Mouse (Mus musculus): Measurements from ENCODE around the gene Tnfrsf25.

Gene Tnfrsf25

GRCm38 (mm10) chr4:152140441-152140840 is 24.7 kb downstream of the Tnfrsf25 start:
- DNase-seq (ENCODE audit: low spot score in 2 of 2), result no peak

DNA sequence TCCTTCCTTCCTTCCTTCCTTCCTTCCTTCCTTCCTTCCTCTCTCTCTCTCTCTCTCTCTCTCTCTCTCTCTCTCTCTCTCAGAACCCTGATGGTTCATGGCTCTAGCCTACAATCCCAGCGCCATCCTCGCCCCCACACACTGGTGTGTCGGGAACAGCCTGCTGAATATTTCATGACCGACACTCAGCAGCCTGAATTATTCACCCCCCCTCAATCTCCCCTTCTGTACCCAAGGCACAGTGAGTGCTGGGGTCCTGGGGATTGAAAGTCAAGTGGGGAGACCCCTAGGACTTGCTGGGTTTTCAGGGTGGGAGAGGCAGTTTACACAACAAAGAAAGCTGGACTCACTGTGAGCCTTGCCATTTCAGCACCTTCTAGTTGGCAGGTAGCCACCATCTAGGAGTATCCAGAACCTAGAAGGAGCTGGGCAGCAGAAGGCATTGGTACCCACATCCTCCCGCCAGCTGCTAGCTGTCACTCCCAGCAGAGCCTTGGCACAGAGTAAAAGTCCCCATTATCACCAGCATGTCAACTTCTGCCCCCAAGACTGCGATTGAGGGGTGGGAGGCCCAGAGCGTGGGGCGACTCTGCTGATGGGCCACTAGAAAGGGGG is 25.9 kb downstream of the Tnfrsf25 start:
- DNase-seq (ENCODE audit: low spot score in 2 of 2), result no peak

DNA sequence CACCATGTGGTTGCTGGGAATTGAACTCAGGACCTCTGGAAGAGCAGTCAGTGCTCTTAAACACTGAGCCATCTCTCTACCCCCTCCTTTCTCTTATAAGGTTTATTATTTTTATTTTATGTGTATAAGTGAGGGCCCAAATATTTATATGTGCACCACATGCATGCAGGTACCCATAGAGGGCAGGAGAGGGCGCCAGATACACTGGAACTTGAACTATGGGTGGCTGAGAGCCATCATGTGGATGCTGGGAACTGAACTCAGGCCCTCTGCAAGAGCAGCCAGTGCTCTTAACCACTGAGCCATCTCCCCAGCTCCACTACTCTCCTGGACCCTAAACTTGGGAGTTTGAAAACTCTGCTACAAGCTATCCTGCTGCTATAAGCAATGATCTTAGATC is 27.9 kb downstream of the Tnfrsf25 start:
- no peak for DNase-seq (ENCODE audit: low spot score in 2 of 2)

DNA sequence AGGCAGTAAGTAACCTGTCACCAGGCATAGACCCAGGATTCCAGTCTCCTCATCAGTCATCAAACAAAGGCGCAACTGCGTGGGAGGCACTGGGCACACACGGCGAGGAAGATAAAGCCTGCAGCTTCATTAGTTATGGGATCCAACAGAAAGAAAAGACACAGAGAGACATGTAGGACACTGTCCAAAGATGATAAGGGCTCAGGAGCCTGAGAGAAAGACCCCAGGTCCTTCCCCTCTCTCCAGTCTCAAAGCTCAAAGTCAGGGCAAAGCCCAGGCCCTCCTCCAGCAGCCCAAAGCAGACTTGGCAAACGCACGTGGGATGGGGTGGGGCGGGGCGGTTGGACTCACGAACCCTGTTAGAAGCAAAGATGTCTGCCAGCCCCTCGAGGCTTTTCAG is 29.7 kb downstream of the Tnfrsf25 start:
- DNase-seq (ENCODE audit: low spot score in 2 of 2), result no peak

DNA sequence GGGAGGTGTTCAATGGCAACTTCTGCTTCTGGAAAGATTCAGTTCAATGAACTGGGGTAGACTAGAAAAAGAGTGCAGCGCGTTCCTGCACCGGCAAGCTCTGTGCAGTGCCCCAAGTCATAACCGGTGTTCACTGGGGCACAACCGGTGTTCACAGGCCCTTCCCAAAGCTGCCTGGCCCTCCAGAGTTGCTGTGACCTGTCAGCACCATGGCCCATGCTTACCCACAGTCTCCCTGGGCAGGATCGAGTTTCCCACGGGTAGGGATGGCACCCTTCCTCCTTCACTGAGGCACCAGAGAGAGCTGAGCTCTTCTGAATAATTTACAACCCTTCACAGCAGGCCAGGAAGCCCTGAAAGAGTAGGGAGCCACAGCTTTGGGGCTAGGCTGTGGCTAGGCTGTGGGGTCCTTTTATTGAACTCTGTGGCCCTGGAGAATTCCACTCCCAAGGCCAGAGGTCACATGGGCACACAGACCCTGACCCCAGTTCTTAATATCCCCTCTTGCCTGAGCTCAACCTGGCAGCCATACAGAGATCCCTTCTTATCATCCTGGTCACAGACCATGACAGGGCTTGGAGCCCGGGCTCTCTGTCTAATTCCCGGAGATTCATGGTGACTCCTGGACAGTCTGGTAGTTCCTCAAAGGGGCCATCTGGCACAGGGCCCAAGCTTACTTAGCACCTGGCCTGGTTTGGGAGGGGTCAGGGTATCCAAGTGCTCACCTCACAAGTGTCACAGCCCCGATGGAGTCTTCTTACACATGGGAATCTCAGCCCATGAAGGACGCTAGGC is 30.5 kb downstream of the Tnfrsf25 start:
- DNase-seq (ENCODE audit: low spot score in 2 of 2), result no peak

DNA sequence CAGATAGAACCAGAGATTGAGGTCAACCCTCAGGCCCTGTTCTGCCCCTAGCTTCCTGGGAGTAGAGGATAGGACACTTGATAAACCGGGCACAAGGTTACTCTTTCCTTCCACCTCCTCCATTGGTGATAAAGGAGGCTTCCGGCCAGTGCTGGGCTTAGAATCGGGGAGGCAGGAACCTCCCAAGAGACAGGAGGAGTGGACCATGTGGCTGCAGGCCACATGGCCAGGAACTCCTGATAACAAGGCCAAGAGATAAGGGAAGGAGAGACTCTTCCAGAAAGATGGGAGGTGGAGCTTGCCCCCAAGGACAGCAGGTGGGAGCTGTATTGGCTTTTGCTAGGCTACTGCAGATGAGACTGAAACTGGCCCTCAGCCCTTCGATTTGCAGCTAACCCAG is 34.8 kb downstream of the Tnfrsf25 start:
- DNase-seq (ENCODE audit: low spot score in 2 of 2), result no peak

DNA sequence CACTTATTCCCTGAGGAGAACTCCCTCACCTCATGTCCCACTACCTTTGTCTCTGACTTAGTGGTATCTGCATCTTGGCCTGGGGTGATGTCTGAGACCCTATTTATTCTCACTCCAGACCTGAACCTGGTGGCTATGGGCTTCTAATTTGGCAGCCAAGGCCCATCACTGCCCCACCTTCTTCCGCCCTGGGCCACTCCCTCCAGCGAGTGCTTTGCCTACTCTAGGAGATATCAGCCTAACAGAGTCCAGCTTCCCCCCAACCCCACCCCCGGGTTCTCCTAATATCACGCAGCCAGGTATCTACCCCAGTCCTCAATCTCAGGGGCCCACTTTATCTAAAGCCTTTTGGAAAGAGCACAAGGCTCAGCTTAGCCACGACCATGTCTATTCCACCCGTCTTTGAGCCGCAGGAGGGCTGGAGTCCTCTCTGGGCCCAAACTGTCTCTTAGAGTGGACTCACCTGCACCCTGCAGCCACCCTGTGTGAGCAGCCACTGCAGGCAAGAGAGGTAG is 35.8 kb downstream of the Tnfrsf25 start:
- DNase-seq (ENCODE audit: low spot score in 2 of 2), result no peak

GRCm38 (mm10) chr4:152151966-152152544 is 36.3 kb downstream of the Tnfrsf25 start, which contains the start of gene Espn:
TSS of gene Espn (minus strand) at chr4:152152371.
- no peak for DNase-seq (ENCODE audit: low spot score in 2 of 2)

- peak in 1 of 2 experiments; percentile 64 for DNase-seq (ENCODE audit: low spot score in 2 of 2)
Measured at GRCm38 (mm10) chr4:152153771-152154177, 38.0 kb downstream of the Tnfrsf25 start.

DNA sequence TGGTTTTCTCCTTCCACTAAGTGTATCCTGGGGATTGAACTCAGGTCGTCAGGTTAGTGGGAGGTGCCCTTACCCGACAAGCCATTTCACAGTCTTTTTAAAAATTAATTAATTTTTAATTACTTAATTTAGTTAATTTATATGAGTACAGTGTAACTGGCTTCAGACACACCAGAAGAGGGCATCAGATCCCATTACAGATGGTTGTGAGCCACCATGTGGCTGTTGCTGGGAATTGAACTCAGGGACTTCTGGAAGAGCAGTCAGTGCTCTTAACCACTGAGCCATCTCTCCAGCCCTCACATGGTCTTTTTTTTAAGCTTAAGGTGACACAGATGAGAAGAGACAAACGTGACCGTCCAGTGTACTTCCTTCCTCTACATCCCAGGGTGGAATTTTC is 39.3 kb downstream of the Tnfrsf25 start:
- no peak for DNase-seq (ENCODE audit: low spot score in 2 of 2)

GRCm38 (mm10) chr4:152157779-152158584 is 42.2 kb downstream of the Tnfrsf25 start:
- DNase-seq (ENCODE audit: low spot score in 2 of 2), result no peak

DNA sequence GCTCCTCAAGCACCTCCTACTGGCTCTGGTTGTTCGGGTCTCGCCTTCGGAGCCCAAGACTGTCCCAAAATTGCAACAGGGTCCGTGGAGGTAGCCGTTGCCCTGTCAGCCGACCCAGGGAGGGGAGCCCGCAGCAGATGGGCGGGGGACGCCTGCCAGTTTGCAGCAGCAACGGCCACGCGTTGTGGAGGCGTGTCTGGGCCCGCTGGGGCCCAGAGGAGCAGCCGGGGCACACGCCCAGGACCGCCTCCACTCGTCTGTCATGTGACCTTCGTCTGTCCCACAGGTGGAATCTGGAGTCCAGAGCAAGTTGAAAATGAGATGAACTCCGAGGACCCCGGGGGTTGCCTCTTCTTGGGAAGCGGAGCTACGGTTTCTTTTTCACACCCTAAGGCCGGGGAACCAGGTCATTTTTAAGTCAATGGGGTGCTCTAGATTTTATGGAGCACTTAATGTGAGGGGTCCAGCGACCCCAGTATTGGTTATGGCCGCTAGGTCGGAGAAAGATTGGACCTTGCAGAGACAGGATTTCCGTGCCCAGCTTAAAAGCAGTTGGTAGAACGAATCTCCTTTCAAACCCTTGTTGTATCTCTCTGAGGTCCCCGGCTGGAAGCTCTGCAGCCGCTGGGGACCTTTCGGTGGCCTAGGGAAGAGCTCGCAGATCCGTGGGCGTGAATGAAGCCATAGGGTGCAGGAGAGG is 43.0 kb downstream of the Tnfrsf25 start, which contains the start of gene Hes2:
Gene Hes2 (plus strand): TSS at position 283 of the 700 bp plus-strand sequence.
- DNase-seq (ENCODE audit: low spot score in 2 of 2), result no peak

DNA sequence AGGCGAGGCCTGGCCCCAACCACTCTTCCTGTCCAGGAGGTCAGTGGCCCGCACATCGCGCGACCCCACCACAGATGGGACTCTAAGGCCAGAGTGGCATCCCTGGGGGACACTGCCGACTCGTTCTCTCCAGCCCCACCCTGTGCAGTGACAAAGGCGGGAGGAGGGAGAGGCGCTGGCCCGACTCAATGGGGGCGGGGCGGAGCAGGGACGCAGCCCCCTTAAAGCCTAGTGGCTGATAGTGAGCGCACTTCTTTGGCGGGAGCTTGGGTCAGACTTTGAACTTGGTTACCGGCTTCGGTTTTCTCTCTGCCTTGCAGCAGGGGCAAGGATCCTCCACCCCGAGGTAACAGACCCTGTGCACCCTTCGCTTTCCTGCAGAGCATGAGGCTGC is 43.5 kb downstream of the Tnfrsf25 start:
- DNase-seq (ENCODE audit: low spot score in 2 of 2), result no peak

DNA sequence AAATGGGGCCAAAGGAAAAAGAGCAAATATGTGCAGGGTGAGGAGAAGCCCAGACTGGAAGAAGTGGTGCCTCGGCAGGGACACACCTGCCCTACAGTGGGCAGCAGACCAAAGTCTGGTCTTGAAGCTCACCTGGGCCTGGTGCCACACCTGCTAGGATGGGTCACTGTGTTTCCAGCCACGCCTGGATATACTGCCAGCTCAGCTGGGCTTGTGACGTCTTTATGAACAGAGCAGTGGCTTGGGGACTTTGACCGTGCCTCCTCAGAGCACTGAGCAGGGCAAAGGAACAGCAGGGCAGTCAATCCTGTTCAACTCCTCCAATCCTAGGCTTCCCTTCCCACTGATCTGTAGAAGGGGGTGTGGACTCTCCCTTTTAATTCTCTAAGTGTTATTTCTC is 45.0 kb downstream of the Tnfrsf25 start:
- DNase-seq (ENCODE audit: low spot score in 2 of 2), result no peak

DNA sequence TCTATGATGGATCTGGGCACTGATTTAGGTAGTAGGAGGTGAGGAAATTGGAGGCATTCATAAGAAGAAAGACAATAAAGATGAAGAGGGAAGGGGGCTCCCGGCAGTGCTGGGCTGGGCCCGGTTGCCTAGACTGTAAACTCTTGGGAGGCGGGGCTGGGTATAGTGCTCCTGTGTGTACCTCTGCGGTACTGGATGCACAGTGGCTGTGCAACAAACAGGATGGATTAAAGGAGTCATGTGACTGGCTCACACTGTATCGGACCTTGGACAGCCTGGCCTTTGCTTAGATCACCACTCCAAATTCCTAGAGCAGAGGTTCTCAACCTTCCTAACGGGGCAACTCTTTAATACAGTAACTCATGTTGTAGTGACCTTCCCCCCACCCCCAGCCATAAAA is 45.9 kb downstream of the Tnfrsf25 start:
- no peak for DNase-seq (ENCODE audit: low spot score in 2 of 2)

DNA sequence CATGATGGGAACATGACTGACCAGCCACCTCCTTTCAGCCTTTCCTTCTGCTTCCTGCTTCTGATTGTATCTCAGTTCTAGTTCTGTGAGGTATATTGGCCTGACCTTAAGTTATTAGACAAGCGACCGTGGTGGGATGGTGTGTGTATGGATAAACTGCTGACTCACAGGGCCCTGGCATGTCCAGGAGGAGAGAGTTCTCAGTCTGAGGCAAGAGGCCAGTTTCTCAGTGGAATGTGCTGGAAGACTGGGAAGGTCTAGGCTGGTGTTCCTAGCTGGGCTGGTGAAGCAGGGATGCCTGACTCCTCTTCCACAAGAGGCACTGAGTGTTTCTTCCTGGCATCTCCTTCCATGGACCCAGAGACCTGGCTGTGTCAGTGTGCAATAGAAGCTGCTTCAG is 47.0 kb downstream of the Tnfrsf25 start:
- DNase-seq (ENCODE audit: low spot score in 2 of 2), result no peak

DNA sequence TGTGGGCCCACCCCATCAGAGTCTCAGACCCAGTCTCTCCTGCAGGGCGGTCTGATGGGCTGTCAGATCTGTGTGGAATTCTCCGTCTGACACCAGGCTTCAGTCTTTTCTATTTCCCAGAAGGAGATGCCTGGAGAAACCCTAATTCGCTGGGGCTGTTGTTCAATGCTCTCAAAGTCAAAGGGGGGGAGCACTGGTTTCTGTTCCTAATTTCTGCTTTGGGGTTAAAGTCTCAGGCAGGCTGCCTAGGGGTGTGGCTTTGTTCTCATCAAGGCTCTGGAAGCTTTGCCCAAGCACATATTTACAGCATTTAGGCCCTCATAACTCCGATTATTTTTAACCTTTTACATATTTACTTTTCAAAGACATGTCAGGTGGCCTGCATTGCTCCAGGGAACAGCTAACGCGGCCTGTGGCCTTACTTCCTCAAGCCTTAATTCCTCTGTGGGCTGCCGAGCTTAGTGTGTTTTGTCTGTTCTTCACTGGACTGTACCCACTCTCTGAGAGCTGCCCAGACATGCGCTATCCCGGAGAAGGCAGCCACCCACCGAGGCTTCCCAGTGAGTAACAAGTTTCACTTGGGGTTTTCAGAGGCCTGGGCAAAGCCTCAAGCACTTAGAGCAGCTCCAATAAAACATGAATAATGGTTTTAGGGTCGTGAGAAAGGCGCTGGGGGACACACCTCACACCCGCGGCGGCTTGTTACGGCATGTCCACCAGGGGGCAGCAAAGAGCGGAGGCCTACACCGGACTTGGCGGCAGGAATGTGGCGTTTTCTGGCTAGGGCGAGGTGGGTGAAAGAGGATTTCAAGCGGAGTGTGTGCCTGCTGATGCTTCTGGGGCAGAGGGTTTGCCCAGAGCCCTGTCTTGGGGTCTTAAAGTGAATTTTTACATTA is 49.5 kb downstream of the Tnfrsf25 start:
- no peak for DNase-seq (ENCODE audit: low spot score in 2 of 2)

DNA sequence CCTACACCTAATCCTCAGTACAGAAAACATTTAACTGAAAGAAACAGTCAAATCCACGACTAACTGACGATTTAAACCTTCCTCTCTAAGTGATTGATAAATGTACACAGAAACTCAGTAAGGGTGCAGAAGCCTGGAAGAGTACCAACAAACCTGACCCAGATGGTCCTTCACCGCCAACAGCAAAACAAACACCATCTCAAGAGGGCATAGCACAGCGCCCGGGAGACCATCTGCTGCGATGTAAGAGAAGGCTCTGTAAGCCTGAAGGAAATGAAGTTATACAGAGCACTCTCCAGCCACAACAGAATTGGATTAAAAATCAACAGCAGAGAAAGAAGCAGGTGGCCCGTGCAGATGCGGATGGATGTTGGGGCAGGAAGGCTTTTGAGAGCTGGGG is 52.3 kb downstream of the Tnfrsf25 start:
- no peak for DNase-seq (ENCODE audit: low spot score in 2 of 2)

- no peak for DNase-seq (ENCODE audit: low spot score in 2 of 2)
Measured at GRCm38 (mm10) chr4:152169103-152169502, 53.4 kb downstream of the Tnfrsf25 start.
